In the genomic region with DNA sequence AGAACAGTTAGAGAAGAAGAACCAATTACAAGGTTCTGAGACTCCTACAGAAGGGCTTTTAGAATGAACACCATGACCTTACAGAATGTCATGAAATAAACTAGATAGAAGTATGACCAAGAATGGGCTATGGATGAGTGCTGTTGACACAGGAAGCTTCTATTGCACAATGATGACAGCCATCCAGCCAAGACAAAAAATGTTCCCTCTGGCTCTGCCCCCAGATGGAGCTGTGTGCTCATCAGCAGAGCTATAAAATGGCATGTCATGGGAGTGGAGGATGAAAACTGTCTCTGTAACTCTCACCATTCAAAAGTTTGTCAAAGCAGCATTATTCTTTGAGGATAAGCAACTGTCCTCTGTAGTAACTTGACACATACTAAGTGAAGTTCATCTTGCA, we compare ENCODE assay signal across 8 mouse cellular contexts.
DNase-seq lines count a peak whose midpoint lies in the region; ATAC-seq and TF ChIP-seq lines count a peak whose summit lies in the region.

No protein-coding gene starts in this region.

- H3K4me2 ChIP-seq in forebrain, embryonic 12.5 days: no peak overlapping the region

- no peak overlapping the region for H3K9ac ChIP-seq in forebrain, embryonic 12.5 days

- ATAC-seq in megakaryocyte-erythroid progenitor cell, adult 5-6 weeks (replicated peaks; ENCODE audit: low FRiP score, low TSS enrichment, poor library complexity, severe bottlenecking): peak; percentile 67
- no peak for ATAC-seq in forebrain, embryonic 12.5 days (ENCODE audit: low FRiP score)

- H3K27ac ChIP-seq in kidney, adult 2 months (ENCODE audit: insufficient read depth, low read depth, low read length): no peak overlapping the region
- H3K27ac ChIP-seq in forebrain, embryonic 12.5 days: no peak overlapping the region

- intact Hi-C loops in heart, postnatal 10 days (cut with DNase I): loop anchor here (2.0 kb wide), 1 partner anchor 1090 kb away; no protein-coding TSS in a partner anchor

- no peaks in the 10 kb centered on the region for H3K9me3 ChIP-seq in forebrain, embryonic 12.5 days

- peak; percentile 57 for TF ChIP-seq CTCF in kidney, adult 2 months (conservative IDR thresholded peaks at IDR 0.05; ENCODE audit: insufficient read depth, insufficient read length, low read depth, low read length)

- TF ChIP-seq POLR2A in kidney, adult 2 months (IDR thresholded peaks at IDR 0.05; ENCODE audit: low read depth, low read length): no peak

- no peaks in the 10 kb centered on the region for H3K4me1 ChIP-seq in kidney, adult 2 months (ENCODE audit: control insufficient read depth, insufficient read depth, low read length)
- H3K4me1 ChIP-seq in forebrain, embryonic 12.5 days: no peaks in the 10 kb centered on the region; the same call in 1 of the 2 replicates

- H3K4me3 ChIP-seq in kidney, adult 2 months (ENCODE audit: insufficient read depth, low read depth, low read length): no peak overlapping the region
- H3K4me3 ChIP-seq in forebrain, embryonic 12.5 days (replicated peaks): no peak overlapping the region

- H3K27me3 ChIP-seq in kidney, adult 2 months (replicated peaks; ENCODE audit: control insufficient read depth, insufficient read depth, low read length): no peaks in the 10 kb centered on the region
- no peaks in the 10 kb centered on the region for H3K27me3 ChIP-seq in forebrain, embryonic 12.5 days

- no peaks in the 10 kb centered on the region for H3K36me3 ChIP-seq in kidney, adult 2 months (ENCODE audit: control insufficient read depth, insufficient read depth, low read length)
- H3K36me3 ChIP-seq in forebrain, embryonic 12.5 days (replicated peaks): no peaks in the 10 kb centered on the region

- DNase-seq in kidney, adult 2 months: peak; percentile 43
- no peak for DNase-seq in kidney, adult 11 months
- peak; percentile 16 for DNase-seq in A20 (ENCODE audit: low read depth, low spot score)
- peak; percentile 78 for DNase-seq in adrenal gland, adult 2 months
- DNase-seq in heart, postnatal 10 days: peak; percentile 53
- no peak for DNase-seq in thymus, postnatal 4 days

Comparison
In these comparisons a context has a peak if more than half of its experiments do, and no peak if none do; other contexts are left out.
1. DNase-seq: peak in kidney, adult 2 months (single experiment), A20 (single experiment), adrenal gland, adult 2 months (single experiment) and heart, postnatal 10 days (2 of 2); none in kidney, adult 11 months (single experiment) and thymus, postnatal 4 days (single experiment).